In genomic region chr5:27702482-27702881, GRCm38 (mm10) we compare ENCODE assay signal across 28 mouse cellular contexts.
DNase-seq lines count a peak whose midpoint lies in the region; ATAC-seq and TF ChIP-seq lines count a peak whose summit lies in the region.
"Had no signal": no experiment of that assay in that cellular context is flagged by ENCODE, and none has a peak within 500 bp of the region (broad histone marks: within the 10 kb centered on the region; RNA-seq: fewer than 3 reads in every experiment).

No protein-coding gene starts in this region.

- DNase-seq in hindbrain, embryonic 14.5 days (ENCODE audit: low spot score): no peak
- no peak for DNase-seq in midbrain, embryonic 10.5 days (ENCODE audit: low spot score)
- no peak for DNase-seq in neural tube, embryonic 10.5 days (ENCODE audit: extremely low spot score, low spot score)
- DNase-seq in brain, embryonic 14.5 days (ENCODE audit: low read depth): peak; percentile 30
- no peak for DNase-seq in liver
- DNase-seq: adrenal gland, postnatal 10 days; adrenal gland, postnatal 36 days; B cell, adult 2 months; cerebellum, adult 11-12 months; cerebellum, adult 8-10 months; cerebellum, postnatal 10 days; cerebellum, postnatal 36 days; gastrocnemius, postnatal 10 days; gastrocnemius, postnatal 36 days; heart, adult 2 months; heart, postnatal 14 days; heart, postnatal 4 days had no signal

- no peak overlapping the region for H3K9ac ChIP-seq in hindbrain, embryonic 15.5 days
- H3K9ac ChIP-seq in hindbrain, embryonic 14.5 days: no peak overlapping the region
- no peak overlapping the region for H3K9ac ChIP-seq in midbrain, embryonic 13.5 days (replicated peaks)
- H3K9ac ChIP-seq in neural tube, embryonic 14.5 days (replicated peaks; ENCODE audit: low read depth, low read length): no peak overlapping the region
- H3K9ac ChIP-seq: forebrain, embryonic 13.5 days; heart, embryonic 13.5 days; intestine, embryonic 15.5 days had no signal

- no peak overlapping the region for H3K4me2 ChIP-seq in hindbrain, embryonic 15.5 days
- H3K4me2 ChIP-seq in hindbrain, embryonic 14.5 days (replicated peaks): no peak overlapping the region
- no peak overlapping the region for H3K4me2 ChIP-seq in midbrain, embryonic 13.5 days (replicated peaks)
- H3K4me2 ChIP-seq in neural tube, embryonic 14.5 days (ENCODE audit: low read depth, low read length): no peak overlapping the region
- H3K4me2 ChIP-seq: forebrain, embryonic 13.5 days; heart, embryonic 13.5 days; intestine, embryonic 15.5 days had no signal

- 0 out of 2 replicates have a peak, but pooled peaks have one; percentile 33 for ATAC-seq in hindbrain, embryonic 15.5 days (ENCODE audit: low FRiP score, low read depth)
- no peak for ATAC-seq in hindbrain, embryonic 14.5 days (ENCODE audit: low FRiP score)
- peak; percentile 51 for ATAC-seq in midbrain, embryonic 13.5 days
- ATAC-seq in neural tube, embryonic 14.5 days (ENCODE audit: low read depth): peak; percentile 33; the same call in 1 of the 2 replicates
- ATAC-seq: forebrain, embryonic 13.5 days; forebrain, embryonic 16.5 days; intestine, embryonic 15.5 days; Patski had no signal

- 63% methylated on average over 6 of the region's 6 CpGs for WGBS in hindbrain, embryonic 15.5 days
- WGBS in hindbrain, embryonic 14.5 days: 65% methylated on average over 6 of the region's 6 CpGs
- 74% methylated on average over 6 of the region's 6 CpGs for WGBS in midbrain, embryonic 13.5 days
- WGBS in midbrain, embryonic 10.5 days: 86% methylated on average over 6 of the region's 6 CpGs
- WGBS in neural tube, embryonic 14.5 days: 71% methylated on average over 6 of the region's 6 CpGs

- H3K9me3 ChIP-seq in hindbrain, embryonic 15.5 days: no peaks in the 10 kb centered on the region
- no peaks in the 10 kb centered on the region for H3K9me3 ChIP-seq in hindbrain, embryonic 14.5 days (ENCODE audit: control insufficient read depth, low read length)
- no peaks in the 10 kb centered on the region for H3K9me3 ChIP-seq in midbrain, embryonic 13.5 days
- no peaks in the 10 kb centered on the region for H3K9me3 ChIP-seq in midbrain, embryonic 10.5 days (replicated peaks)
- H3K9me3 ChIP-seq in neural tube, embryonic 14.5 days (ENCODE audit: control insufficient read depth, low read length): no peaks in the 10 kb centered on the region
- H3K9me3 ChIP-seq: forebrain, embryonic 10.5 days; forebrain, embryonic 13.5 days; heart, embryonic 10.5 days; heart, embryonic 13.5 days; intestine, embryonic 15.5 days had no signal

- TF ChIP-seq POLR2A in brain, embryonic 14.5 days (IDR thresholded peaks at IDR 0.05; ENCODE audit: borderline replicate concordance, extremely low read depth, insufficient read depth, insufficient read length, poor library complexity, severe bottlenecking): no peak

- H3K4me3 ChIP-seq in hindbrain, embryonic 15.5 days: no peak overlapping the region
- no peak overlapping the region for H3K4me3 ChIP-seq in hindbrain, embryonic 14.5 days (replicated peaks; ENCODE audit: low read length)
- no peak overlapping the region for H3K4me3 ChIP-seq in midbrain, embryonic 13.5 days (replicated peaks)
- no peak overlapping the region for H3K4me3 ChIP-seq in midbrain, embryonic 10.5 days
- H3K4me3 ChIP-seq in neural tube, embryonic 14.5 days (ENCODE audit: low read depth, low read length): no peak overlapping the region
- H3K4me3 ChIP-seq: forebrain, embryonic 10.5 days; forebrain, embryonic 13.5 days; heart, adult 2 months; heart, embryonic 10.5 days; heart, embryonic 13.5 days; intestine, embryonic 15.5 days had no signal

- H3K27ac ChIP-seq in hindbrain, embryonic 15.5 days (replicated peaks): no peak overlapping the region
- no peak overlapping the region for H3K27ac ChIP-seq in hindbrain, embryonic 14.5 days
- H3K27ac ChIP-seq in midbrain, embryonic 13.5 days: peak overlapping the region; percentile 71
- H3K27ac ChIP-seq in midbrain, embryonic 10.5 days (replicated peaks): no peak overlapping the region
- H3K27ac ChIP-seq in neural tube, embryonic 14.5 days (ENCODE audit: low read depth, low read length): no peak overlapping the region
- H3K27ac ChIP-seq: forebrain, embryonic 10.5 days; forebrain, embryonic 13.5 days; heart, adult 2 months; heart, embryonic 10.5 days; heart, embryonic 13.5 days; intestine, embryonic 15.5 days had no signal

- H3K27me3 ChIP-seq in hindbrain, embryonic 15.5 days: no peaks in the 10 kb centered on the region
- no peaks in the 10 kb centered on the region for H3K27me3 ChIP-seq in hindbrain, embryonic 14.5 days (ENCODE audit: control insufficient read depth, insufficient read depth, low read length)
- no peaks in the 10 kb centered on the region for H3K27me3 ChIP-seq in midbrain, embryonic 13.5 days
- H3K27me3 ChIP-seq in midbrain, embryonic 10.5 days (ENCODE audit: low read depth, poor library complexity, severe bottlenecking): no peaks in the 10 kb centered on the region
- no peaks in the 10 kb centered on the region for H3K27me3 ChIP-seq in neural tube, embryonic 14.5 days (ENCODE audit: control insufficient read depth, insufficient read depth, low read length)
- H3K27me3 ChIP-seq: forebrain, embryonic 13.5 days; heart, embryonic 13.5 days; intestine, embryonic 15.5 days; Patski had no signal

- peaks cover 7% of the 10 kb centered on the region; the same call in 1 of the 2 replicates for H3K36me3 ChIP-seq in hindbrain, embryonic 15.5 days
- peaks cover 13% of the 10 kb centered on the region; the same call in 1 of the 2 replicates for H3K36me3 ChIP-seq in hindbrain, embryonic 14.5 days (replicated peaks; ENCODE audit: control insufficient read depth, insufficient read depth)
- 0 out of 2 replicates have a peak, but pooled peaks cover under 1% of the 10 kb centered on the region for H3K36me3 ChIP-seq in midbrain, embryonic 13.5 days
- no peaks in the 10 kb centered on the region for H3K36me3 ChIP-seq in midbrain, embryonic 10.5 days
- H3K36me3 ChIP-seq in neural tube, embryonic 14.5 days (ENCODE audit: control insufficient read depth, insufficient read depth, low read length): no peaks in the 10 kb centered on the region
- H3K36me3 ChIP-seq: forebrain, embryonic 10.5 days; G1E; heart, embryonic 10.5 days; heart, embryonic 13.5 days; intestine, embryonic 15.5 days had no signal

- TF ChIP-seq CTCF in brain, embryonic 14.5 days (IDR thresholded peaks at IDR 0.05; ENCODE audit: borderline replicate concordance, extremely low read depth, insufficient read depth, insufficient read length): no peak

- peaks cover 12% of the 10 kb centered on the region; the same call in 1 of the 2 replicates for H3K4me1 ChIP-seq in hindbrain, embryonic 15.5 days (replicated peaks)
- H3K4me1 ChIP-seq in hindbrain, embryonic 14.5 days (replicated peaks; ENCODE audit: control insufficient read depth, insufficient read depth, low read length): peaks cover 5% of the 10 kb centered on the region; the same call in 1 of the 2 replicates
- peaks cover 29% of the 10 kb centered on the region for H3K4me1 ChIP-seq in midbrain, embryonic 13.5 days (replicated peaks)
- peaks cover 15% of the 10 kb centered on the region; the same call in 1 of the 2 replicates for H3K4me1 ChIP-seq in midbrain, embryonic 10.5 days
- no peaks in the 10 kb centered on the region for H3K4me1 ChIP-seq in neural tube, embryonic 14.5 days (ENCODE audit: control insufficient read depth, insufficient read depth, low read length)
- H3K4me1 ChIP-seq: forebrain, embryonic 13.5 days; heart, embryonic 10.5 days; intestine, embryonic 15.5 days had no signal
